Mouse (Mus musculus) midbrain, embryonic 10.5 days (tissue): ENCODE data around the gene Cabp2. TPM values are rescaled to one million over a fixed set of nuclear protein-coding genes. Genes with fewer than 3 reads are reported as not detected.
"Not testable (repeated sequence)": the region's sequence is repeated elsewhere in the genome, so short reads cannot be mapped to it uniquely, and the experiment has no call there.

ENCODE experiments used
- DNase-seq: peaks from one replicate; pipeline ENCODE4 v3.0.0-alpha.2; 2017; ENCODE audit warnings: low spot score
- H3K27ac ChIP-seq: fragments of 300-500 bp; sonication (generic); replicated peaks from 2 replicates; pipeline ENCODE4 v1.5.1; 2016; ENCODE audit warnings: mild to moderate bottlenecking
- H3K27me3 ChIP-seq: fragments of 300-500 bp; sonication (generic); 2 replicates; pipeline ENCODE4 v1.6.1; 2016; ENCODE audit warnings: low read depth, mild to moderate bottlenecking; ENCODE audit not compliant: poor library complexity, severe bottlenecking
- H3K36me3 ChIP-seq: fragments of 300-500 bp; sonication (generic); 2 replicates; pipeline ENCODE4 v1.6.1; 2016; ENCODE audit warnings: mild to moderate bottlenecking, moderate library complexity
- H3K4me1 ChIP-seq: fragments of 300-500 bp; sonication (generic); 2 replicates; pipeline ENCODE4 v1.6.1; 2016
- H3K4me3 ChIP-seq: fragments of 300-500 bp; sonication (generic); 2 replicates; pipeline ENCODE4 v1.5.1; 2016; ENCODE audit warnings: mild to moderate bottlenecking, moderate library complexity
- H3K9me3 ChIP-seq: fragments of 300-500 bp; sonication (generic); replicated peaks from 2 replicates; pipeline ENCODE4 v1.6.1; 2016; ENCODE audit warnings: mild to moderate bottlenecking
- WGBS: fragments of 180-500 bp; shearing (Covaris S2); methylation state at CpG from one replicate; pipeline ENCODE4 v1.1.7; 2016; 5-methylcytosine and 5-hydroxymethylcytosine counted together
- polyA plus RNA-seq: library from polyadenylated mRNA; unstranded; fragments of >200 nt; fragmentation: Nextera tagmentation; extraction: Ambion mirVana; gene quantifications from 2 replicates; pipeline ENCODE4 v1.2.1, GENCODE M21; 2016

Gene Cabp2
- polyA plus RNA-seq: not detected in 2 replicates

- WGBS: 80% methylated on average over 3 of the region's 3 CpGs
- H3K27me3 ChIP-seq: peaks cover 7% of the 10 kb centered on the region; the same call in 1 of the 2 replicates
- H3K36me3 ChIP-seq: no peaks in the 10 kb centered on the region
- no peak for DNase-seq
- H3K4me1 ChIP-seq: peaks cover 9% of the 10 kb centered on the region; the same call in 1 of the 2 replicates
- 0 out of 2 replicates have a peak, but pooled peaks cover 2% of the 10 kb centered on the region for H3K9me3 ChIP-seq
- H3K4me3 ChIP-seq: no peak within 1 kb of the TSS
- no peak within 1 kb of the TSS for H3K27ac ChIP-seq
These were observed at the start of gene Cabp2 for GRCm38 (mm10) chr19:4081394-4081793. Cabp2 (plus strand) TSS chr19:4081578.

- peaks cover 19% of the 10 kb centered on the region for H3K4me1 ChIP-seq
- WGBS: 47% methylated on average over 7 of the region's 7 CpGs
- H3K36me3 ChIP-seq: peaks cover 12% of the 10 kb centered on the region
- no peak overlapping the region for H3K4me3 ChIP-seq
- H3K27ac ChIP-seq: no peak overlapping the region
- DNase-seq: no peak
- no peaks in the 10 kb centered on the region for H3K27me3 ChIP-seq
- 0 out of 2 replicates have a peak, but pooled peaks cover 5% of the 10 kb centered on the region for H3K9me3 ChIP-seq
These were observed 48.7 kb upstream of the Cabp2 start for GRCm38 (mm10) chr19:4032668-4033067.

- 92% methylated on average over 3 of the region's 3 CpGs for WGBS
- H3K27me3 ChIP-seq: no peaks in the 10 kb centered on the region
- H3K36me3 ChIP-seq: peaks cover 12% of the 10 kb centered on the region
- H3K9me3 ChIP-seq: no peaks in the 10 kb centered on the region
- H3K4me1 ChIP-seq: peaks cover 25% of the 10 kb centered on the region
- DNase-seq: no peak
- no peak overlapping the region for H3K27ac ChIP-seq
- no peak overlapping the region for H3K4me3 ChIP-seq
These were observed 48.1 kb upstream of the Cabp2 start for GRCm38 (mm10) chr19:4033298-4033697.

GRCm38 (mm10) chr19:4033742-4034141 is 47.6 kb upstream of the Cabp2 start:
- H3K4me1 ChIP-seq: peaks cover 27% of the 10 kb centered on the region
- H3K27me3 ChIP-seq: no peaks in the 10 kb centered on the region
- no peak overlapping the region for H3K4me3 ChIP-seq
- H3K27ac ChIP-seq: no peak overlapping the region
- 63% methylated on average over 5 of the region's 5 CpGs for WGBS
- no peak for DNase-seq
- peaks cover 12% of the 10 kb centered on the region for H3K36me3 ChIP-seq
- no peaks in the 10 kb centered on the region for H3K9me3 ChIP-seq

- H3K4me3 ChIP-seq: peak overlapping the region; percentile 23
- no peaks in the 10 kb centered on the region for H3K9me3 ChIP-seq
- WGBS: 78% methylated on average over 12 of the region's 12 CpGs
- no peaks in the 10 kb centered on the region for H3K27me3 ChIP-seq
- no peak for DNase-seq
- peaks cover 12% of the 10 kb centered on the region for H3K36me3 ChIP-seq
- no peak overlapping the region for H3K27ac ChIP-seq
- H3K4me1 ChIP-seq: peaks cover 27% of the 10 kb centered on the region
These were observed 44.9 kb upstream of the Cabp2 start for GRCm38 (mm10) chr19:4036327-4037045.

- H3K9me3 ChIP-seq, H3K27me3 ChIP-seq: not testable (repeated sequence)
- peaks cover 27% of the 10 kb centered on the region for H3K4me1 ChIP-seq
- peaks cover 12% of the 10 kb centered on the region for H3K36me3 ChIP-seq
- H3K4me3 ChIP-seq: peak overlapping the region; percentile 78
- H3K27ac ChIP-seq: peak overlapping the region; percentile 93
- peak; percentile 27 for DNase-seq
- WGBS: 27% methylated on average over 7 of the region's 8 CpGs
These were observed 44.1 kb upstream of the Cabp2 start for GRCm38 (mm10) chr19:4037154-4037787.

- peaks cover 12% of the 10 kb centered on the region for H3K36me3 ChIP-seq
- peaks cover 27% of the 10 kb centered on the region for H3K4me1 ChIP-seq
- H3K27ac ChIP-seq: peak within 1 kb of the TSS; percentile 93
- H3K27me3 ChIP-seq: no peaks in the 10 kb centered on the region
- under 1% methylated on average over 26 of the region's 26 CpGs for WGBS
- DNase-seq: peak; percentile 84
- H3K9me3 ChIP-seq: no peaks in the 10 kb centered on the region
- H3K4me3 ChIP-seq: peak within 1 kb of the TSS; percentile 78
These were observed 43.6 kb upstream of the Cabp2 start, which contains the start of gene Gstp1 for GRCm38 (mm10) chr19:4037788-4038232. Gstp1 (minus strand) TSS chr19:4037985.

- peaks cover 25% of the 10 kb centered on the region for H3K4me1 ChIP-seq
- not testable (repeated sequence) for H3K9me3 ChIP-seq, H3K27me3 ChIP-seq, H3K36me3 ChIP-seq, H3K4me3 ChIP-seq, H3K27ac ChIP-seq, DNase-seq
- 92% methylated on average over 5 of the region's 5 CpGs for WGBS
These were observed 40.4 kb upstream of the Cabp2 start for GRCm38 (mm10) chr19:4040941-4041340.

- not testable (repeated sequence) for H3K27me3 ChIP-seq, H3K27ac ChIP-seq, H3K4me3 ChIP-seq, DNase-seq, H3K9me3 ChIP-seq, H3K36me3 ChIP-seq
- H3K4me1 ChIP-seq: peaks cover 19% of the 10 kb centered on the region
- 88% methylated on average over 4 of the region's 4 CpGs for WGBS
These were observed 39.9 kb upstream of the Cabp2 start for GRCm38 (mm10) chr19:4041500-4041899.

- no peaks in the 10 kb centered on the region for H3K27me3 ChIP-seq
- H3K4me1 ChIP-seq: peaks cover 15% of the 10 kb centered on the region
- no peaks in the 10 kb centered on the region for H3K9me3 ChIP-seq
- WGBS: 84% methylated on average over 14 of the region's 14 CpGs
- H3K36me3 ChIP-seq: no peaks in the 10 kb centered on the region
- H3K27ac ChIP-seq: no peak overlapping the region
- DNase-seq: no peak
- H3K4me3 ChIP-seq: no peak overlapping the region
These were observed 39.3 kb upstream of the Cabp2 start for GRCm38 (mm10) chr19:4042124-4042523.

- H3K4me1 ChIP-seq, H3K36me3 ChIP-seq, H3K9me3 ChIP-seq, DNase-seq, H3K27me3 ChIP-seq, H3K27ac ChIP-seq, H3K4me3 ChIP-seq: not testable (repeated sequence)
- WGBS: 84% methylated on average over 5 of the region's 5 CpGs
These were observed 37.3 kb upstream of the Cabp2 start for GRCm38 (mm10) chr19:4044109-4044508.

- Histone ChIP-seq H3K36me3 (no peaks in the 10 kb centered on the region), H3K9me3 (no peaks in the 10 kb centered on the region), H3K27ac (no peak within 1 kb of the TSS), H3K4me3 (no peak within 1 kb of the TSS), H3K4me1 (0 out of 2 replicates have a peak, but pooled peaks cover 2% of the 10 kb centered on the region), H3K27me3 (no peaks in the 10 kb centered on the region)
- WGBS: 66% methylated on average over 16 of the region's 16 CpGs
- DNase-seq: peak; percentile 30
These were observed 35.2 kb upstream of the Cabp2 start, which contains the start of gene Gstp2 for GRCm38 (mm10) chr19:4045966-4046865. Gstp2 (minus strand) TSS chr19:4046023.
